Mouse (Mus musculus) urinary bladder, postnatal 36 days (tissue): ENCODE measurements around the gene Mmp9.

Experiments used
- DNase-seq, 2 experiments: peaks; one replicate each; pipeline ENCODE4 v3.0.0; 2022; ENCODE audit warnings: low spot score in 2 of 2, mixed read lengths in 1 of 2

The Mmp9 gene

DNA sequence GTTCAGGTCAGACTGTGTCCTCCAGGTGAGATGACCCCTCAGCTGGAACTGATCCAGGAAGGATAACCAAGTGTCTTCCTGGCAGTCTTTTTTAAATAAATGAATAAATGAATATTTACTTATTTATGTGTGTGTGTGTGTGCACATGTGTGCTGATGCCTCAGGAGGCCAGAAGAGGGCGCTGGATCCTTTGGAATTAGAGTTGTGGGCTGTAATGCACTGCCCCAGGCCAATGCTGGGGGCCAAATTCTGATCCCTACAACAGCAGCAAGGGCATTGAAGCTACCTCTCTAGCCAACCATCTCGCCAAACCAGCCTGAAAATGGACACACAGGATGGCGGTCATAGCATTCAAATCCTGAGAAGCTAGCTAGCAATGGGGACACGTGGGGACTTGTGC is 15.1 kb downstream of the Mmp9 start:
- no peak for DNase-seq

DNA sequence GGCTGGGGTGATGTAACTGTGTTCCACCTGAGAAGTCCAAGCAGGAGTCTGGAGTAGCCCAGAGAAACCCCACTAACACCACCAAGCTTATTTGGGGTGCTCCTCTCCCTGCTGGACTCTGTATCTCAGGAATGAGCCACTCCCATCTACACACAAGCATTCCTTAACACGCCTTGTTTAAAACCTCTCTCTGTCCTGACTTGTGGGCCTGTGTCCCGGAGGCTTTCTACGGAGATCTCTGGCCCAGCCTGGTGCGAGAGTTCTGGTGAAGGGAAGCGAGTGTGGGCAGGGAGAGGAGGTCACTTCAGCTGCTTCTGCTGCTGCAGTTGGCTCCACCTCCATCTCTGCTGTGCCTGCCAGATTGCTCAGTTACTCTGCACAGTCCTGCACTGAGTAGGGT is 15.6 kb downstream of the Mmp9 start:
- no peak for DNase-seq

DNA sequence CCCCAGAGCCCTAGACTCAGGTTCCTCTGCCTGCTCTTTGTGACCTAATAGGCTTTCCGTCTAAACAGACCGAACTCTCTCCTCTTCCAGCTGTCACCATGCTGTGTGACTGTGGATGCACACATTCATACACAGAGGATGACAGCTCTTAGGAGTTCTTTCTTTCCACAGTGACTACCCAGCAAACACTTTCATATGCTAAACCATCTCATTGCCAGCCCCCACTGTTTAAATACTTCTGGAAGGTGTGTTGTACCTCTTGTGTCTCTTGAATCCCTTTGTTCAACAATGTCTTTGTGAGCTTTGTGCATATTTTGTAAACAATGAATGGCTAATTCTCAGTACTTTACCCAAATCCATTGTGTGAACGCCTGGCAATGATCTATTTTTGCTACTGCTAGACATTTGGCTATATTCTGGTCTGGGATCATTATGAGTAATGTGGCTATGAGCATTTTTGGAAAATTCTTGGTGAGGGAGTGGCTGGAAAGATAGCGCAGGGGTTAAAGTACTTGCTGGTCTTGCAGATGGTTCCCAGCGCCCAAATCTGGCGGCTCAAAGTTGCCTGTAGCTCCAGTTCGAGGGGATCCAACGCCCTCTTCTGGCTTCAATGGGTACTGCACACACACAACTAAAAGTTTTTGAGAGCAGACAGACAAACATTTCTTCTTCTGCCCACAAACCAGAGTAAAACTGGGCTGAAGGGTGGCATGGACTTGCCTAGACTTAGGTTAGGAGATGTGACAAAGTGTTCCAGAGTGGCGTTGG is 17.2 kb downstream of the Mmp9 start:
- no peak for DNase-seq

DNA sequence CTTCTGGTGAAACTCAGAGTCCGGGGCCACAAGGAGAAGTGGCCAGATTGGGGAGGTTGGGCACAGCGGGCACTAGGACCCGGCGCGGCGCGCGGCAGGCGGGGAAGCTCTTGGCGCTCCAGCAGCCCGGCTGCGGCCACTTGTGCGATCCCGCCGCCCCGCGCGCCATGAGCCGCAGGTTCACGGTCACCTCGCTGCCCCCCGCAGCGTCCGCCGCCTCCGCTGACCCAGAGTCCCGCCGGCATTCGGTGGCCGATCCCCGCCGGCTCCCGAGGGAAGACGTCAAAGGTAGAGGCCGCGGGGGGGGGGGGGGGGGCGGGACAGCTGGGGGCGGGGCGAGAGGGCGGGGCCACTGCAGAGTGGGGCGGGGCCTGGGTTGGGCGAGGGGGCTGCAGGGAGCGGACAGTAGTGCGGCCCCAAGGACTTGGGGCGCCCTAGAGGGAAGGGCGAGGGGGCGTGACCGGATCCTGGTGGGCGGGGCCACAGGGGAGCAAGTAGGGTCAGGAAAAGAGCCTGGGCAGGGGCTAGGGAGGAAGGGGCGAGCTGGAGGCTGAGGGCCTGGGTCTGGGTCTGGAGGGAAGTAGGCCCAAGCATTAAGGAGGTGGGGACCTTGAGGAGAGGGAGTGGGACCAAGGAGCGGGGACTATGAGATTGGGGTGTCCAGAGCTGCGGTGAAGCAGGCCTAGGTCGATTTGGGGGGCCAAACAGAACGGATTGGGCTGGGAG is 20.3 kb downstream of the Mmp9 start, which contains the start of gene Slc12a5:
TSS of gene Slc12a5 (plus strand) at position 87 of the 726 bp plus-strand sequence.
- peak; percentile 27 to 47 for DNase-seq

DNA sequence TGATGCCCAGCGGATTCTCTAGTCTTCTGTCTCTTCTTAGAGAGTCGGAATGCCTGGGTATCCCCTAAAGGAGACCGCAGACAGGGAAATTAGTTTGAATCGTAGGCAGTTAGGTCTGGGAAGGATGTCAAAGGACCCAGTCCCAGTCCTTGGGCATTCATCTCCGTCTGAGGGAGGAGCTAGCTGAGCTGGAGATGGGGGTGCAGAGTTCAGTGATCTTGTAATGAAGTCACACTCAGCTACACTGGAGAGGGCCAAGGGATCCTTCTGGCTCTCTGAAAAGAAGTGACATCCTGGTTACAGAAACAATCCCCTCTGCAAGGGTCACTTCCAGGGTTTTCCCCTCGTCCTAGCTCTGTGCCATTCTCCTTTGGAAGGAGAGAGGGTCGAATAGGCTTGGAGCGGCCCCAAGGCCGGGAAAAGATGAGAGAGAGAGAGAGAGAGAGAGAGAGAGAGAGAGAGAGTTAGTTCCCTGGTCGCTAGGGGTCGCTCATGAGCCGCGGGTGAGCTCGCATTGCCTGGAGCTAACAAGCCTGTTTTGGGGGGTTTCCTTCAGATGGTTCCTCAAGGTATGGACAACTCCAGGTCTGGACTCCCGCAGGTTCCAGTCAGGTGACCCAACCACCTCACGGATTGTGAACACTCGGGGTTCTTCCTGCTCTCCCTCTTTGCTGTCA is 21.1 kb downstream of the Mmp9 start:
- DNase-seq = peak; percentile 21 to 32

DNA sequence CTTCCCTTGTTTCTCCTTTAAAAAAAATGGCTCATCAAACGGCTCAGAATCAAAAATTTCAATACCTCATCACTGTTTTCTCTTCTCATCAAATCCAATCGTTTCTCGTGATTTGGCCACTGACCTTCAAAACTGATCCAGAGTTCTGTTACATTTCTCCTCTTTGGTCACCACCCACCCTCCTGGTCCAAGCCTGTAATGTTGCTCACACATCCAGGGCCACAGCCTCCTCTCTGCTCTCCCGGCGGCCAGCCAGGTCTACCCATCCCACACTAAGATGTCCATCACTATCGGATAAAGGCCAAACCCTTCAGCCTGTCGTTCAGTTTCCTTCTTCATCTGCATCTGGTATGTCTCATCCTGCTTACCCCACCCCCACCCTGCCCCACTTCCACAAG is 21.6 kb downstream of the Mmp9 start:
- DNase-seq = no peak

DNA sequence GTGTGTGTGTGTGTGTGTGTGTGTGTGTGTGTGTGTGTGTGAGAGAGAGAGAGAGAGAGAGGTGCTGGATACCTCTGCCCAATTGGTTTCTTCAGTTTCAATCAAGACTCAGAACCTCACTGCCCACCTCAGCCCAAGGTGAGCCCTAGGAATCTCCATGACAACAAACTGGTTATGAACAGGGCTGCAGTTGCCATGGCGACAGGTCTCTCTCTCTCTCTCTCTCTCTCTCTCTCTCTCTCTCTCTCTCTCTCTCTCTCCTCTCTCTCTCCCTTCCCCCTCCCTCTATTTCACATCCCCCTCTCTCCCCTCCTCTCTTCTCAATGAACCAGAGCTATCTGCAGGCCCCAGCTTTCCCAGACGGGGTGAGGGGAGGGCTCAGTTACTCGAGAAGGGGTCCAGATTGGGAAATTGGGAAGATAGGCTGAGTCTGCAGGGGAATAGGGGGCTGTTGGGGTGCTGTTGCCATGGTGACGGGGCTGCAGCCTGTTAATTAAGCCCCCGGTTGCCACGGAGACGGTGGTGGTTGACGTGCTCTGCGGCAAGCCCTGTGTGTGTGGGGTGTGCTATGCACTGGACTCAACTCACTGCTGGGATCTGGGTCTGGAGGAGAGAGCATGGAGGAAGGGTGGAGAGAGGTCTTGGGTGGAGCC is 23.8 kb downstream of the Mmp9 start:
- no peak for DNase-seq

DNA sequence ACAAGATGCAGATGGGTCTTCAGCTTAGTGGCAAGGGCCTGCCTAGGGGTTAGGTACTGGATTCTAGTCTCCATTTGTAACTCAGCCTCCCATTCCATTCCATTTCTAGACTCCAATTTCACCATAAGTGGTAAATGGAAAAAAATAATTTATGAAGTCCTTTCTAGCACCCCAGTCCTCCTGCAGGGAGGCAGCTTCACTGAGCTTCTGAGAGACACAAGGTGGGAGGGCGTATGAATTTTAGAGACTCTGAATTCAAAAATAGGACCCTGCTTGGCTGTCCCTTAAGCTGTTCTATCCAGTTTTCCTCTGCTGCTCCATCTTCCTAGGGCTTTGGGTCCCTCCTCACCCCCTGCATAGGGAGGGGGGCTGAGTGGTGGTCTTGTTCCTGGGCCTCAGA is 24.4 kb downstream of the Mmp9 start:
- DNase-seq = no peak

DNA sequence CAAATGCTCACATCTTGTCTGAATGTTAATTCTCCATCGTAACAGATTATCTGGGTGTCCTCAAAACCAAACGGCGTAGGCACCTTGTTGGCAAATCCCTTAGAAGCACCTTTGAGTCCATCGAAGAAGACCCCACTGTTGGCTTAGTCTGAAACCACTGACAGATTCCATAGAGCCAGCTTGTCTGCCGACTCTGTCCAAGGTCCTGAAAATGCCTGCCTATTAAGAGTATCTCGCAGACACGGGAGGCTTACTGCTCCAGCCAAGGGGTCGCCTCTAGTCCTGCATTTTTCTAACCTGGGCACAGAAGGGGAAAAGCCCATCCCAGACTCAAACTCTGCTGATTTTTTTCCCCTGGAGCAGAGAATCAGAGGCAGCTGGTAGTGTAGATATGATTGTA is 25.8 kb downstream of the Mmp9 start:
- no peak for DNase-seq

DNA sequence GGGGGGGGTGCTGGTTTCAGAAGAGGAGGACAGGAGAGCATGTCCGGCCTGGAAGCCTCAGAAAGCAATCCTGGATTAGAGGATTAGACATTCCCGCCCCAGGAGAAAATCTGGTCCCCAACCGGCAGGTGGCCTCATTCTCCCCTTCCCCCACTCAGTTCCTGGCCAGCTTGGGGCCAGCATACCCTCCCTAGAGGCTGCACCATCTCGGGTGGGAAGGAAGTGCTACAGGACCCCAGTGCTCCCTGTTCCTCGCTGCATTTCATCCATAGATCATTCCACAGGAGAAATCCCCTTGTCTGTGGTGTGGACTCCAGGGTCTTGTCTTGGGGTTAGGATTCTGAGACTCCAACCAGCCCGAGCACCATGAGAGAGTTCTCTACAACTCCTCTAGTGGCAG is 26.6 kb downstream of the Mmp9 start:
- no peak for DNase-seq

DNA sequence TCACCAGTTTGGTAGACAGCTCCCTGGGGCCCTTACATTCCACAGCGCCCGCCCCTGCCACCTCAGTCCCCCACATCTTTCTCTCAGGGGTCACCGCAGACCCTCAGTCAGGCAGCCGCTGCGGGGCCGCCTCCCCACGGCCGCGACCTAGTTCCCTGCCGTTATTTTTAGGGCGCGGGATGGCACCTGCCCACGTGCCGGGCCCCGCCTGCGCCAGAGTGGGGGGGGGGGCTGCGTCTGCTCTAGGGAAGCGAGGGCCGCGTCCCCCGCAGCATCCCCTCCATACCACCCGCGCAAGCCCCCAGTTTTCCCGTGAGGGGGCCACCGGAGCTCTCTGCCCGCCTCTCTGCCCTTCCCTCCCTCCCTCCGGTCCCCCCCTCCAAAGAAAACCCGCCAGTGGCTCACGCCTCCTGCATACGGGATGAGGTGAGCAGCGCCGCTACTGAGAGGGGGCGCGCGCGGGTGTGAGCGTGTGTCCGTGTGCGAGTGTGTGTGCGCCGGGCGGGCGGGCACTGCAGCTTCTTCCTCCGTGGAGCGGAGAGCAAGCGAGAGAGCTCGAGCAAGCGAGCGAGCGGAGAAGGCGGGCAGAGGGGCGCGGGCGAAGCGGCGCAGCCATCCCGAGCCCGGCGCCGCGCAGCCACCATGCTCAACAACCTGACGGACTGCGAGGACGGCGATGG is 27.3 kb downstream of the Mmp9 start:
- no peak for DNase-seq

DNA sequence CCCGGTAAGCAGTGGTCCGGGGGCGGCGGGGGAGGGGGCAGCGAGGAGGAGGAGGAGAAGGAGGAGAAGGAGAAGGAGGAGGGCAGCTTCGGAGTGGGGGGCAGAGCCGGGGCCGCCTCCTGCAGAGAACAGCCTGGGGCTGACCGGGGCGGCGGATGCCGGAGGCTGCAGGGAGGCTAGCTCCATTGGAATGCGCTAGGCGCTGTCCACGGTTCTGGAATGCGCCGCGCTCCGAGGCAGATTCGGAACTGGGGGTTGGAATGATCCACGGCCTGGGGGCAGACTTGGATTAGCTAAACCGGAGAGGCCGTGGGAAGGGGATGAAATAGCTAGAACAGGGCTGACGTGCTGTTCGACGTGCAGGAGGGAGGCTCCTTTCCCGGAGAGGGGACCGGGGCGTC is 27.9 kb downstream of the Mmp9 start:
- peak; percentile 48 to 59 for DNase-seq

DNA sequence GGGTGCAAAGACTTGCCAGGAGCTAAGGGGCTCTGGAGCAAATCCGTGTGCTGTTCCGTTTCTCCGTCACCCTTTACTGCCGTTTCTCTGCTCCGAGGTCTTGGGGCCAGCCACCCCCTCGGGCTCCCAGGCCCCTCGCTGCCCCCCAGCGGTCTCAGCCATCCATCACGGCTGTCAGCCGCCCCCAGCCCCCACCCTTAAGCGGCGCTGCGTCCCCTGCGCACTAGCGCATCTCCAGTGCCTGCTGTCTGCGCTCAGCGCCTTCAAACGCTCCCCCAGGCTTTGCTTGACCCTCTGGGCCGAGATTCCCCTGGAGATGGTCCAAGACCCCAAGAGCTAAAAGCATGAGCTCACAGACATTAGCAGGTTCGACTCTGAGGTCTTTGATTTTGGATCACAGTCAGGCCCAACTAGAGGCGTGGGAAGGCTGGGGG is 28.8 kb downstream of the Mmp9 start:
- no peak for DNase-seq

DNA sequence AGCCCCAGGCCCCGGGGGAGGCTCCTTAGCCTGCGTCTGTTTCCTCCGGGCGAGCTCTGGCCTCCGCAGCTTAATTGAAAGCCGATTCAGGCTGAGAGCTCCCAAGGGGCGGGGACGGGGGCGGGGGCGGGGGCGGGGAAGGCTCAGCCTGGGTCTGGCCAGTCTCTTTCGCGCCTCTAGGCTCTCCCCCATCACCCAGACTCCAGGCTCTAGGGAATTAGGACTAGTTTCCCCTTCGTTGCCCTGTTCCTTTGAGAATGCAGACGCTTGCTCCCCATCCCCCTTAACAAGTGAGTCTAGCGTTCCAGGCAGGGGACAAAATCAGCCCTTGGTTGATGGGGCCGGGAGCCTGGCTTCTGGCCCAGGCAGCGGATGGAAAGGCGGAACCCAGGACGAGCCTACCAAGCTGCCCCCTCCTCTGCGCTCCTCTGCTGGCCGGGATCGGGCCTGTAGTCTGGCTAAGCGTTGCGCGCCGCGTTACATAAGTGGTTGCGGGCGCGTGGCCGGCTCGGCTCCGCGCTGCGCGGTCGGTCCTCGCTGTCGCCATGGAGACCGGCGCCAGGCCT is 30.1 kb downstream of the Mmp9 start:
- no peak for DNase-seq

DNA sequence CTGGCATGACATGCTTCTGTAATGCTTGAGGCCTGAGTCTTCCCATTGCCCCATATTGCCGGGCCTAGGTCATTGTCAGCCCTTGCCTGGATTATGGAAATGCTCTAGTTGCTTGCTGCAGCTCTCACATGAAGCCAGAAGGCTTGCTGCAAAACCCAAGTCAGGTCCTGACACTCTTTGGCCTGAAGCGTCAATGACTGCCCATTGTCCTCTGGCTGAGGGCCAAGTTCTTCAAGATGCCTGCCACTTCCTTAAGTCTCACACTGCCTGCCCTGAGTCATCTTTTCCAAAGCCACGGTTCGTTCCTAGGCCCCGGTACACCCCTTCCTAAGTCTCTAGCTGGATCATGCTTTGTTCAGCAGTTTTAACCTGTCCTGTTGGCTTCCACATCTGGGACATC is 32.1 kb downstream of the Mmp9 start:
- no peak for DNase-seq

DNA sequence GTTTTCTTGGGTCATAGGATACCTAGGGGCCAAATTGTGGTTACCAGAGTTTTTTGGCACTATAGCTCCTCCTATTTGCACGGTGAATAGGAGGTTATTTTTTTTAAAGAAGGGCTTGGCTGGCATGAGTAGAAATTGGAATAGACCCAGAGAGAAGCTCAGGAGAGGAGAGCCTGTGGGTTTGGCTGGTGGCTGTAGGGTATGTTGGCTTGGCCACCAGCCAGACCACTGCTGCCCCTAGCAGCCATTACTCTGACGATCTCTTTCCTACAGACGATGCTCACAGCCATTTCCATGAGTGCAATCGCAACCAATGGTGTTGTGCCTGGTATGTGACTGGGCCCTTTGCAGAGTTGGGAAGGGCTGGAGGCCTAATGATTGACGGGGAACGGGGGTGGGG is 35.0 kb downstream of the Mmp9 start:
- no peak for DNase-seq

DNA sequence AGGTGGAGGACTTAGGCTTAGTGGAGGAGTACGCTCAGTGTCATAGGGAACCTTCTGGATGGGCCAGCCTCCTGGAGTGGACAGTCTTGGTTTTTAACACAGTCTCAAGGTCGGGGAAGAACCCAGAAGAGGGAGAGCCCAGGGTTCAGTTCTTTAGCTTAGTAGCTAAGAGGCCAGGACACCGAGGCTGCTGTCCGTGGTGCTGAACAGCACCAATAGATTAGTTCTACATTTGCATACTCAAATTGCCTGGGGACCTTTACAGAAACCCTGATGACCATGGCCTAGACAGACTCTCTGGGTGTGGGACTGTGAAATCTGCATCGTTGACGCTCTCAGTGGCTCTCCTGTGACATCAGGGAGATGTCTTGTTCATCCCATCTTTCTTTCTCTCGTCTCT is 39.2 kb downstream of the Mmp9 start:
- DNase-seq = peak in 1 of 2 experiments; percentile 22

DNA sequence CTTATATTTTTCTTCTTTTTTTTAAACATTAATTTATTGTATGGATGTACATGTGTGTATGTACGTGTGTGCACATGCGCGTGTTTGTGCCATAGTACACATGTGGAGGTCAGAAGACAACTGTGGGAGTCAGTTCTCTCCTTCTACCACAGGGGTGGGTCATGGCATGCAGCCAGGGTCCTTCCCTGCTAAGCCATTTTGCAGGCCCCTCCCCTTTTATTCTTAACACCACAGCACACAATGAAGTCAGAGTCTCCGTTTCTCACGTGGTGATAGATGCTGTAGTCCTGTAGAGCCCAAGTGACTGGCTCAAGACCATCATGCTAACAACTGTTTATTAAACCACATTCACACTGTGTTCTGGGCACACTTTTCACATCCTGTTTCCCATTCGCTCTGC is 45.4 kb downstream of the Mmp9 start:
- DNase-seq = no peak

DNA sequence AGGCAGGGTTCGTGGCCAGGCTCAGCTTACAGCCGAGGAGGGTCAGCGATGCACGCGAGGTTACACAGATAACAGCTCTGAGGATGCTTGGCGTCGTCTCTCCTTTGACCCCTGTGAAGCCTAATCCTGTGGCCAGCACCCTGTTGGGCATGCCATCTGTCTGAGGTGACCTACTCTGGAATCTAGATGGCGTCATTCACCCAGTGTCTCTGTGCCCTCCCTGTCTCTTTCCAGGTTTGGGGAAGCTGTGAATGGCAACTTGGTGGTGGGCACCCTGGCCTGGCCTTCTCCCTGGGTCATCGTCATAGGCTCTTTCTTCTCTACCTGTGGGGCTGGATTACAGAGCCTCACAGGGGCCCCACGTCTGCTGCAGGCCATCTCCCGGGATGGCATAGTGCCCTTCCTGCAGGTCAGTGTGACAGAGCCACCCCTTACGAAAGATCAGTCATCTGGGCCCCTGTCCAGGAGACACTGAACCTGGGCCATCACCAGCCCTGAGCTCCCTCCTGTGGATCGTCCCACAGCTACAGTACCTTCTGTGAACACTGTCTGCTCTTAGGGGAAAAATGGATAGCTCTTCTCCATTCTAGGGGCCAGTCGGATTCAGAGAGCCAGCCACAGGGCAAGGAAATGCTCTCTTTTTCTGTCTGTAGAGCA is 45.9 kb downstream of the Mmp9 start:
- no peak for DNase-seq

DNA sequence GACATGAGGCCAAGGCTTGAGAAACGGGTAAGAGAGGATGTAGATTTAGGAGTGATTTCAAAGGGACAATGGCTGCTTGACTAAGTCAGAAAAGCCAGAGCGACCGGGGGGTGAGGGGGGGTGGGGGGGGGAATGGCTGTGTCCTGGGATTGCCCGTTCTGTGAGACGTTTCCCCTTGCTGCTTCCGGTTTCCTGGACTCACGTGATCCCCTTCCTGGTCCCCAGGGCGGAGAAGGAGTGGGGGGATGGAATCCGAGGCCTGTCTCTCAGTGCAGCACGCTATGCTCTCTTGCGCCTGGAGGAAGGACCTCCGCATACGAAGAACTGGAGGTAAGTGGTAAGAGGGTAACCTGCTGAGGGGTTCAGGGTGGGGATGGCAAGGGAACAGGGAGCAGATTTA is 48.2 kb downstream of the Mmp9 start:
- DNase-seq = no peak

DNA sequence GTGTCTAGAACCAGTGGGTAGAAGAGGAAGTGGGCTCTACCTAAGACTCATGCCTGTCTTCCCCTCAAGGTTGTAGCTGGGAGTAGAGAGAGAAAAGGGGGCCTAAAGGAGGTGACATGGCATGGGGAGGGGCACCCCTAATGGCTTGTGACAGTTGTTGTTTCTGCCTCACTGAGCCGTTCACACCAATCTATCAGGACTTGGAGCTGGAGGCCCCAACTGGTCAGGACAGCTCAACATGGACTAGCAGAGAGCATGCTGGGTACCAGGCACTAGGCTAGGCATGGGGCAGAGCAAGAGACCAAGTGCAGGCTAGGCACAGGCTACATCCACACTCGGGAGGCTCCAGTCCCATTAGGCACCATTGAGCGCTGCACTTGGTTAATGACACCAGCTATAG is 50.5 kb downstream of the Mmp9 start:
- no peak for DNase-seq
